In genomic region chr12:107689418-107689817, GRCm38 (mm10) we compare ENCODE assay signal across 24 mouse cellular contexts.
"Had no signal": no experiment of that assay in that cellular context is flagged by ENCODE, and none has a peak within 500 bp of the region (broad histone marks: within the 10 kb centered on the region; RNA-seq: fewer than 3 reads in every experiment).

No protein-coding gene starts in this region.

- ATAC-seq: hindbrain, postnatal 0 days; intestine, embryonic 16.5 days had no signal

- DNase-seq: gastrocnemius, adult 2 months; gastrocnemius, postnatal 10 days; gastrocnemius, postnatal 25 days; heart, adult 11 months; heart, adult 2 months; heart, postnatal 14 days; heart, postnatal 36 days; kidney, adult 11 months; kidney, adult 2 months; kidney, adult 9 months; kidney, postnatal 14 days; kidney, postnatal 36 days; layer of hippocampus, adult 9-11 months; layer of hippocampus, postnatal 36 days had no signal

- H3K9me3 ChIP-seq: heart, embryonic 13.5 days; heart, embryonic 15.5 days; hindbrain, embryonic 13.5 days; hindbrain, embryonic 15.5 days; kidney, embryonic 15.5 days; limb, embryonic 13.5 days; limb, embryonic 15.5 days had no signal

- H3K36me3 ChIP-seq: heart, embryonic 13.5 days; heart, embryonic 15.5 days; hindbrain, embryonic 13.5 days; hindbrain, embryonic 15.5 days; kidney, embryonic 15.5 days; limb, embryonic 13.5 days; limb, embryonic 15.5 days had no signal

- H3K9ac ChIP-seq: heart, embryonic 13.5 days; heart, embryonic 15.5 days; hindbrain, embryonic 13.5 days; hindbrain, embryonic 15.5 days; kidney, embryonic 15.5 days; limb, embryonic 13.5 days; limb, embryonic 15.5 days had no signal

- H3K27ac ChIP-seq: gastrocnemius, adult 2 months; heart, adult 2 months; heart, embryonic 13.5 days; heart, embryonic 15.5 days; hindbrain, embryonic 13.5 days; hindbrain, embryonic 15.5 days; hindbrain, postnatal 0 days; kidney, embryonic 15.5 days; kidney, postnatal 0 days; limb, embryonic 13.5 days; limb, embryonic 15.5 days had no signal

- H3K4me3 ChIP-seq: gastrocnemius, adult 2 months; heart, adult 2 months; heart, embryonic 13.5 days; heart, embryonic 15.5 days; hindbrain, embryonic 13.5 days; hindbrain, embryonic 15.5 days; kidney, embryonic 15.5 days; limb, embryonic 13.5 days; limb, embryonic 15.5 days had no signal
